Mouse (Mus musculus) kidney, embryonic 14.5 days (tissue): ENCODE measurements around the gene Bet1l. TPM values are rescaled to one million over a fixed set of nuclear protein-coding genes. Genes with fewer than 3 reads are reported as not detected.

Source experiments
- ATAC-seq: fragments of 200-750 bp; cut with Nextera tagmentation; 2 replicates; pipeline ENCODE4 v1.8.0; 2017; ENCODE audit warnings: moderate number of reproducible peaks, mild to moderate bottlenecking, moderate TSS enrichment, moderate library complexity; ENCODE audit not compliant: low FRiP score, low TSS enrichment
- H3K27ac ChIP-seq: fragments of 300-500 bp; sonication (generic); 2 replicates; pipeline ENCODE4 v1.5.1; 2014; ENCODE audit warnings: low read depth, mild to moderate bottlenecking, low read length, moderate library complexity, mixed read lengths
- H3K27me3 ChIP-seq: fragments of 300-500 bp; sonication (generic); 2 replicates; pipeline ENCODE4 v1.6.1; 2014; ENCODE audit warnings: mild to moderate bottlenecking, low read length; ENCODE audit not compliant: control insufficient read depth, insufficient read depth
- H3K36me3 ChIP-seq: fragments of 300-500 bp; sonication (generic); 2 replicates; pipeline ENCODE4 v1.6.1; 2014; ENCODE audit warnings: low read length, mixed read lengths; ENCODE audit not compliant: control insufficient read depth, insufficient read depth
- H3K4me1 ChIP-seq: fragments of 300-500 bp; sonication (generic); 2 replicates; pipeline ENCODE4 v1.6.1; 2014; ENCODE audit warnings: low read length, mixed read lengths; ENCODE audit not compliant: control insufficient read depth, insufficient read depth
- H3K4me2 ChIP-seq: fragments of 300-500 bp; sonication (generic); replicated peaks from 2 replicates; pipeline ENCODE4 v1.6.1; 2014; ENCODE audit warnings: low read depth, mild to moderate bottlenecking, low read length
- H3K4me3 ChIP-seq: fragments of 300-500 bp; sonication (generic); 2 replicates; pipeline ENCODE4 v1.5.1; 2014; ENCODE audit warnings: mild to moderate bottlenecking, low read length
- H3K9ac ChIP-seq: fragments of 300-500 bp; sonication (generic); 2 replicates; pipeline ENCODE4 v1.6.1; 2014; ENCODE audit warnings: low read depth, mild to moderate bottlenecking, low read length, moderate library complexity
- H3K9me3 ChIP-seq: fragments of 300-500 bp; sonication (generic); 2 replicates; pipeline ENCODE4 v1.6.1; 2016; ENCODE audit warnings: low read length; ENCODE audit not compliant: control insufficient read depth
- WGBS: fragments of 180-500 bp; shearing (Covaris S2); extraction: QIAGEN DNeasy Blood & Tissue Kit; methylation state at CpG from one replicate; pipeline ENCODE4 v1.1.7; 2014; 5-methylcytosine and 5-hydroxymethylcytosine counted together
- polyA plus RNA-seq: library from polyadenylated mRNA; unstranded; fragments of >200 nt; fragmentation: Nextera tagmentation; extraction: Ambion mirVana; gene quantifications from 2 replicates; pipeline ENCODE4 v1.2.1, GENCODE M21; 2014

Bet1l gene
- polyA plus RNA-seq: 38.6 and 41.7 TPM in 2 replicates

- ATAC-seq: peak; percentile 32
- Histone ChIP-seq H3K4me1 (peaks cover 15% of the 10 kb centered on the region), H3K36me3 (peaks cover 55% of the 10 kb centered on the region), H3K9me3 (no peaks in the 10 kb centered on the region), H3K9ac (peak within 1 kb of the TSS; percentile 92), H3K4me3 (peak within 1 kb of the TSS; percentile 52), H3K27ac (peak within 1 kb of the TSS; percentile 75), H3K4me2 (peak within 1 kb of the TSS; percentile 88), H3K27me3 (no peaks in the 10 kb centered on the region)
- WGBS: 36% methylated on average over 40 of the region's 40 CpGs
Observed at GRCm38 (mm10) chr7:140857550-140858505, at the start of gene Bet1l. Bet1l (minus strand) TSS chr7:140857577.

- H3K4me2 ChIP-seq: no peak overlapping the region
- H3K4me1 ChIP-seq: no peaks in the 10 kb centered on the region
- ATAC-seq: no peak
- no peak overlapping the region for H3K9ac ChIP-seq
- WGBS: 78% methylated on average over 13 of the region's 13 CpGs
- H3K4me3 ChIP-seq: no peak overlapping the region
- no peaks in the 10 kb centered on the region for H3K27me3 ChIP-seq
- no peaks in the 10 kb centered on the region for H3K9me3 ChIP-seq
- H3K27ac ChIP-seq: no peak overlapping the region
- no peaks in the 10 kb centered on the region for H3K36me3 ChIP-seq
Observed at GRCm38 (mm10) chr7:140907131-140907530, 49.8 kb upstream of the Bet1l start.

- H3K36me3 ChIP-seq: no peaks in the 10 kb centered on the region
- no peak overlapping the region for H3K9ac ChIP-seq
- H3K27ac ChIP-seq: no peak overlapping the region
- H3K27me3 ChIP-seq: no peaks in the 10 kb centered on the region
- no peaks in the 10 kb centered on the region for H3K4me1 ChIP-seq
- H3K9me3 ChIP-seq: no peaks in the 10 kb centered on the region
- whole genome bisulfite sequencing: 84% methylated on average over 2 of the region's 2 CpGs
- no peak overlapping the region for H3K4me2 ChIP-seq
- no peak for ATAC-seq
- no peak overlapping the region for H3K4me3 ChIP-seq
Observed at GRCm38 (mm10) chr7:140905642-140906081, 48.3 kb upstream of the Bet1l start.

GRCm38 (mm10) chr7:140903212-140903611 lies 45.8 kb upstream of the Bet1l start:
- Histone ChIP-seq H3K4me1 (no peaks in the 10 kb centered on the region), H3K9me3 (no peaks in the 10 kb centered on the region), H3K9ac (0 out of 2 replicates have a peak overlapping the region, but pooled peaks have one; percentile 28), H3K36me3 (peaks cover 14% of the 10 kb centered on the region), H3K4me3 (no peak overlapping the region), H3K27me3 (no peaks in the 10 kb centered on the region), H3K27ac (no peak overlapping the region), H3K4me2 (no peak overlapping the region)
- WGBS: 23% methylated on average over 13 of the region's 13 CpGs
- peak; percentile 70 for ATAC-seq

GRCm38 (mm10) chr7:140902036-140902875 lies 44.9 kb upstream of the Bet1l start:
- Histone ChIP-seq H3K27ac (no peak overlapping the region), H3K9me3 (no peaks in the 10 kb centered on the region)
- 68% methylated on average over 15 of the region's 15 CpGs for WGBS

GRCm38 (mm10) chr7:140900220-140900619 lies 42.8 kb upstream of the Bet1l start, which contains the start of gene Cox8b:
Cox8b (minus strand) TSS chr7:140900446.
- H3K4me1 ChIP-seq: no peaks in the 10 kb centered on the region
- H3K36me3 ChIP-seq: peaks cover 31% of the 10 kb centered on the region
- WGBS: 69% methylated on average over 10 of the region's 10 CpGs
- H3K9ac ChIP-seq: no peak within 1 kb of the TSS
- no peaks in the 10 kb centered on the region for H3K9me3 ChIP-seq
- no peak within 1 kb of the TSS for H3K4me2 ChIP-seq
- no peak for ATAC-seq
- H3K4me3 ChIP-seq: no peak within 1 kb of the TSS
- no peaks in the 10 kb centered on the region for H3K27me3 ChIP-seq
- no peak within 1 kb of the TSS for H3K27ac ChIP-seq

More at GRCm38 (mm10) chr7:140902036-140902875, 44.9 kb upstream of the Bet1l start:
- Histone ChIP-seq H3K4me1 (no peaks in the 10 kb centered on the region), H3K4me3 (no peak overlapping the region), H3K9ac (0 out of 2 replicates have a peak overlapping the region, but pooled peaks have one; percentile 12), H3K27me3 (no peaks in the 10 kb centered on the region), H3K4me2 (no peak overlapping the region), H3K36me3 (peaks cover 24% of the 10 kb centered on the region)
- no peak for ATAC-seq

GRCm38 (mm10) chr7:140899121-140899520 lies 41.7 kb upstream of the Bet1l start:
- Histone ChIP-seq H3K4me2 (no peak overlapping the region), H3K4me1 (no peaks in the 10 kb centered on the region), H3K9ac (no peak overlapping the region), H3K27ac (no peak overlapping the region), H3K36me3 (peaks cover 39% of the 10 kb centered on the region), H3K4me3 (no peak overlapping the region), H3K9me3 (no peaks in the 10 kb centered on the region), H3K27me3 (no peaks in the 10 kb centered on the region)
- WGBS: 75% methylated on average over 3 of the region's 3 CpGs
- ATAC-seq: no peak

- 83% methylated on average over 7 of the region's 7 CpGs for WGBS
Observed at GRCm38 (mm10) chr7:140897863-140898262, 40.5 kb upstream of the Bet1l start.

More at GRCm38 (mm10) chr7:140897863-140898262, 40.5 kb upstream of the Bet1l start:
- H3K27ac ChIP-seq: no peak overlapping the region
- H3K27me3 ChIP-seq: no peaks in the 10 kb centered on the region
- no peaks in the 10 kb centered on the region for H3K9me3 ChIP-seq
- no peak overlapping the region for H3K9ac ChIP-seq
- no peaks in the 10 kb centered on the region for H3K4me1 ChIP-seq
- peaks cover 50% of the 10 kb centered on the region for H3K36me3 ChIP-seq
- no peak overlapping the region for H3K4me2 ChIP-seq
- ATAC-seq: no peak
- no peak overlapping the region for H3K4me3 ChIP-seq
